ENCODE assay signal across 21 mouse cellular contexts in the genomic region with DNA sequence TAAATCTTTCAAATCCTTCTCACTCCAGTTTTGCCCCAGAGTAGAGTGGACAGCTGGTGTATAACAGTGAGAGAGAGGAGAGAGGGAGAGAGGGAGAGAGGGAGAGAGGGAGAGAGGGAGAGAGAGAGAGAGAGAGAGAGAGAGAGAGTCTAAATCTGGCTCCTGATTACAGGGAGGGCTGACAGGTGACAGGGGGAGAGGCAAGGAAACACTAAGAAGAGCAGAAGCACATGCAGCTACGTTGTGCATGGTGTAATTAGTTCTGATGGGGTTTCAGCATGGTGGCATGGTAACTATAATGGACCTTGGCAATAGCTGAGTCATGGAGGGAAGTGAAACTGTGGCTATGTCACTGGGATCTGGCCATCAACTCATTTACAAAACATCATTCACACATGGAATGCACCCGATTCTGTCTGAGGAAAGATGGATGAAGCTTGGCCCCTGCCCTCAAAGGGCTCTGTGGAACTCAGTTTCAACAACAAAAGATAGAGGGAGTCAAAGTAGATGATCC. TPM values are rescaled to one million over a fixed set of nuclear protein-coding genes. Genes with fewer than 3 reads are reported as not detected.
"Had no signal": no experiment of that assay in that cellular context is flagged by ENCODE, and none has a peak within 500 bp of the region (broad histone marks: within the 10 kb centered on the region; RNA-seq: fewer than 3 reads in every experiment).

No protein-coding gene starts in this region.

- H3K36me3 ChIP-seq: liver, embryonic 12.5 days; lung, embryonic 15.5 days; midbrain, embryonic 15.5 days; neural tube, embryonic 13.5 days had no signal

- H3K27ac ChIP-seq: left cerebral cortex, adult 2 months; limb, embryonic 10.5 days; liver, embryonic 12.5 days; lung, embryonic 15.5 days; midbrain, embryonic 15.5 days; neural tube, embryonic 13.5 days had no signal

- H3K9ac ChIP-seq: liver, embryonic 12.5 days; lung, embryonic 15.5 days; midbrain, embryonic 15.5 days; neural tube, embryonic 13.5 days had no signal

- H3K4me2 ChIP-seq: liver, embryonic 12.5 days; lung, embryonic 15.5 days; midbrain, embryonic 11.5 days; midbrain, embryonic 15.5 days; neural tube, embryonic 13.5 days had no signal

- H3K4me3 ChIP-seq: left cerebral cortex, adult 2 months; limb, embryonic 10.5 days; liver, embryonic 12.5 days; lung, embryonic 15.5 days; midbrain, embryonic 15.5 days; neural tube, embryonic 13.5 days had no signal

- DNase-seq: kidney, adult 11 months; kidney, postnatal 10 days; lung, postnatal 14 days; right cerebral cortex, postnatal 14 days; thymus, adult 18-20 months; thymus, postnatal 14 days had no signal

- H3K27me3 ChIP-seq: liver, embryonic 12.5 days; lung, embryonic 15.5 days; midbrain, embryonic 15.5 days; neural tube, embryonic 13.5 days had no signal

- H3K9me3 ChIP-seq: limb, embryonic 10.5 days; liver, embryonic 12.5 days; lung, embryonic 15.5 days; midbrain, embryonic 15.5 days; neural tube, embryonic 13.5 days had no signal

- ATAC-seq: liver, embryonic 12.5 days; midbrain, embryonic 15.5 days had no signal

RNA-seq across cellular contexts. Expression of gene Gm10964, which starts 11.3 kb away (rescaled TPM):
- total RNA-seq: layer of hippocampus, adult 8-10 months; layer of hippocampus, postnatal 14 days; left cerebral cortex, adult 2 months; left cerebral cortex, postnatal 14 days had no signal
- polyA plus RNA-seq: kidney, embryonic 14.5 days; large intestine, adult 2 months; limb, embryonic 10.5 days; limb, embryonic 14.5 days; liver, embryonic 12.5 days; liver, embryonic 16.5 days; lung, embryonic 15.5 days; midbrain, embryonic 11.5 days; midbrain, embryonic 15.5 days; neural tube, embryonic 13.5 days; spleen, adult 2 months had no signal
